Mouse (Mus musculus): Measurements from ENCODE around the gene Slc22a30. TPM values are rescaled to one million over a fixed set of nuclear protein-coding genes. Genes with fewer than 3 reads are reported as not detected.
"Not testable (repeated sequence)": the region's sequence is repeated elsewhere in the genome, so short reads cannot be mapped to it uniquely, and the experiment has no call there.

Slc22a30 gene
- not detected in 2 replicates for polyA plus RNA-seq (2012; rRNA removed)

DNA sequence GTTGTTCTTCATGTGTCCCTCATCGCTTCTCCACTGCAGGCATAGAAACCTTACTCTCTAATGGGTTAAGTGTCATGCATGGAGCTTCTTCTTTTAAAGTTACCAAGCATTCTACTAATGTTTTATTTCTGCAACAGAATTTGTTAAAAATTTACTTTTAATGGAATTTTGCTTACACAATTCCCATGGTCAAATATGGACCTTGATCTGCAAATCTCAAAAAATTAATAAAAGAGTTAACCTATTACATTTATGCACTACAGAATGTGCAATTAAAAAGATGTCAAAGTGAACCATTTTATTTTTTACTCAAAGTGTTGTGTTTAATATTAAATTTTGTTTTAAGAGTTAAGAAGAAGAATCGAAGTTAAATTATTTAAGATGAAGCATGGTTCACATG, at the start of gene Slc22a30:
TSS of gene Slc22a30 (minus strand) at position 101 of the 400 bp plus-strand sequence.
- not testable (repeated sequence) for DNase-seq (ENCODE audit: low read depth, low spot score)
- WGBS: 95% methylated on average over 1 of the region's 2 CpGs

GRCm38 (mm10) chr19:8448321-8448720, 43.4 kb upstream of the Slc22a30 start:
- WGBS: 64% methylated on average over 2 of the region's 2 CpGs
- DNase-seq (ENCODE audit: low read depth, low spot score): no peak

DNA sequence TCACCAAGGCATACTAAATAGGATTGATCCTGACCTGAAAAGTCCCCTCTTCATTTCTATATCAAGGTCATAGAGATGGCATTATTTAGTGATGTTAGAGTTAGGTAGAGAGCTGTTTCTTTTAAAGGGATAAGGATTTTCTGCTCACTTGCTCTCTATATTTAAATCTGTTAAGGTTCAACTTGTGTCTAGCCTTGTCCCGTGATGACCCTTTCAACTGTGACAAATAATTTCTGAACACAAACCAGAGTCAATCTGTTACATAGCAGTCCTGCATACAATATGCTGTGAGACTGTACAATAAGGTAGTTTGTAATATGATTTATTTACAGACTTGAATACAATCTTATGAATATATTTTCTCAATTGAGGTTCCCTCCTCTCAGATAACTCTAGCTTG, 42.6 kb upstream of the Slc22a30 start:
- no peak for DNase-seq (ENCODE audit: low read depth, low spot score)
- 74% methylated on average over 1 of the region's 1 CpGs for WGBS

DNA sequence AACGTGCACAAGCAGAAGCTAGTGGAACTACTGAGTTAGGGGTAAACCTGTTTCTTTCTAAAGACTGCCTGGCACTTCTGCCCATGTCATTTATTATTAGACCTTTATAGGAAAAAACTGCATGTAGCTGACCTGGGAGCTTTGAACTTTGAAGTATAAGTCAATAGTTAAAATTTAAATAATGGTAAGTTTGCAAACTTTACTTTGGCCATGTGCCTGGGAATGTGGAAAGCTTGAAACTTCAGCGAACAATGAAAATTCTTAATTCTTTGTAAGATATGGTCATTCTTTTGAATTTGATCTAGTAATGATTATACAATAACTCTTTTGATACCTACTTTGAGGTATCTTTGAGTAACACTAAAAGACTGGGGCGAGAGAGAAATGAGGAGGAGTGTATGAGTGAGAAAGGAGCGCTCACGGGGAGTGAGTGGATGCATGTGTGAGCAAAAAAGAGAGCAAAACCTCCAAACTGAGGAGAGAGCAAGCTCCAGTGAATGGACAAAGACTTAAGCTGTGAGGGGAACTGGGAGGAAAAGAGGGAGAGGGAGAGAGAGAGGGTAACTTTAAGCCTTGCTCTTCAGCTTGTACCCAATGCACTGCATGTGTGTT, 26.2 kb upstream of the Slc22a30 start:
- no peak for DNase-seq (ENCODE audit: low read depth, low spot score)
- WGBS: 66% methylated on average over 5 of the region's 5 CpGs

DNA sequence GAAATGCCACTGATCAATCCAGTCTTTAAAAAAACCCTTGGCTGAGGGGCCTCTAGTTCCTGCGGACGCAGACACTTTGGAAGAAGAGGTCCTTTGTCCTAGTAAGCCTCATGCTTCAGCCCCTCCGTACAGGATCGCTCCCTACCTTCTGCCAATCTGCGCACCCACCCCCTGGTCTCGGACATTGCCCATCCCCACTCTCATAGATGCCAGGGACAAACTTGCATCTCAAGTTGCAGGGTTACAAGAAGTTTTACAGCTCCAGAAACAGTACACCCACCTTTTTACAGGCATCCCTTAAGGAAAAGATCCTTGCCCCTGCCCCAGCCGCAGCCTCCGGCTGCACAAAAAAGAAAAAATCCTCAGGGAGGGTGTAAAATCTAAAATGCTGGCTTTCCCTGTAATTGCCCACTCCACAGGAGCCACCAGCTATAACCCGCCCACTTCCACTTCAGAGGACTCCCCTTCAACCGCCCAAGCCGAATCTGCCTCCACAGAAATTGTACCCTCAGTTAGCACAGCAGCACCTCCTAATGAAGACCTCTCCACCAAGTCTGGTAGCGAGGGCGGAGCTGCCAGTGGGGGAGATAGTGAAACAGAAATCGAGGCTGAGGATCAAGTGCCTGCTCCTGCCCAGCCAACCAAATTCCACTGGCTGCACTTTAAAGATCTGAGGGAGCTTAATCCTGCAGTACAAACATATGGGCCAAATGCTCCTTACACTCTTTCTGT, 2.5 kb upstream of the Slc22a30 start:
- 51% methylated on average over 14 of the region's 14 CpGs for WGBS
- not testable (repeated sequence) for DNase-seq (ENCODE audit: low read depth, low spot score)

Other genes starting within 250 kb of the Slc22a30 start
- gene Slc22a29, start 186.2 kb downstream of the Slc22a30 start, polyA plus RNA-seq (2012; rRNA removed): not detected in 2 replicates
- not detected in 2 replicates for gene Slc22a8, start 186.1 kb upstream of the Slc22a30 start, polyA plus RNA-seq (2012; rRNA removed)
- not detected in 2 replicates for gene Slc22a6, start 212.9 kb upstream of the Slc22a30 start, polyA plus RNA-seq (2012; rRNA removed)